Mouse (Mus musculus): ENCODE results near the gene Syt8. TPM values are rescaled to one million over a fixed set of nuclear protein-coding genes. Genes with fewer than 3 reads are reported as not detected.

The Syt8 gene
- total RNA-seq, 2 experiments from 2014 or later: not detected

DNA sequence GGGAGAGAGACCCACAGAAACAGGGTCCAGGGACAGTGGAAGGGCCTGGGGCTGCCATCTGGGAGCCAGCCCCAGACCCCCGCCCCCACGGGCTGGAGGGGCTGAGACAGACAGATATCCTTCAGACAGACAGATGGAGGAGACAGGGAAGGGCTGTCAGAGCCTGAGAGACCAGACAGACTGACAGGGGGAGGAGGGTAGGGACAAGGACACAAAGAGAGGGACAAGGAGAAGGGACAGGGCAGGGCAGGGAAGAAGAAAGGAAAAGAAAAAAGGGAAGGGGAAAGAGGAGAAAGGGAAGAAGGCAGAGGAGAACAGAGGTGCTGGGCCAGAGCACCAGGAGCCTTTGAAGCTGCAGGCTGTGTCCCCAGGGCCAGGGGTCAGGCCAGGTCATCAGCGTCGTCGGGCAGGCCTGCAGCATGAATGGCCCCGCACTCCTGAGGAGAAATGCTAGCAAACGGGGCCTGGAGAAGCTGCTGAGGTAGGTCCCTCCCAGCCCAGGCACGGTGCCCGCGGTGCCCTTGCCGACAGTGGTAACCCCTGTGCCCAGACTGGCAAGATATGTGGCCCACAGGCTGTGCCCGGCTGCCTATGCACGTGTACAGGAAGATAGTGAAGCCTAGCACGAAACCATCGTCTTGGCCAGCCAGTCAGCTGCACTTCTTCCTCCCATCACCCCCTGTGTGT is 37.4 kb downstream of the Syt8 start:
- intact Hi-C loops (cut with DNase I): no loop called here
- DNase-seq: peak; percentile 56 to 59

DNA sequence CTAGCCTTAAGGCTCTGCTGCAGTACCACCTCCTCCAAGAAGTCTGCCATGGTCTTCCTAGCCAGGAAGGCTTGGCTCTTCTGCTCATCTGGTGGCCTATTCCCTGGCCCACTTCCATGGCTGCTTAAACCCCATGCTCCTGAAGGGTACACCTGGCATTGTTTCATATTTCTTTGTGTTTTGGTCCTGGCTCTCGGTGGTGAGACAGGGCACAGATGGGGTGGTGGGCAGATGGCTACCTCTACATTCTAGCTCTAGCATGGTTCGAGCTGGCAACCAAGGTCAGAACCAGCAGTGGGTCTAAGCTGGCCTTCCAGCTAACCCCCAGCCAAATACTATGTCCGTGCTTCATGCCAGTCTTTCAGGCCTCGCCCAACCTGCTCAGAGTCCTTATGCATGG is 38.3 kb downstream of the Syt8 start:
- DNase-seq: peak; percentile 1 to 7
- intact Hi-C loops (cut with DNase I): no loop called here

DNA sequence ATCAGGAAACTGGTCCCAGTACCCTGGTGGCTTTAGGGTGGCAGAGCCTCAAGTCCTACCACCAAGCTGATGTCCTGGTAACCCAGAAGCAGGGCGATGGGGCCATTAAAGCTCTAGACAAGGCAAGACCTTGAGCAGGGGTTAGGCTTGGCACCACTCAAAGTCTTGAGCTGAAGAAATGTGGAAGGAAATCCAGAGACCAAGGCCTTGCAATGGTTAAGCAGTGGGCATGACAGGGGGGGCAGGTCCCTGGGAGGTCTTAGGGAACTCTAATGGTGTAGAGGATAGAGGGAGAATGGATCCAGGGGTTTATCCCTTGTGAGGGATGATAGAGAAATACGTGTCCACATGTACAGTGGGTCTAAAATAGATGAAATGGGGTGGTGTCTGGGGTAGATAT is 38.8 kb downstream of the Syt8 start:
- intact Hi-C loops (cut with DNase I): no loop called here
- DNase-seq: peak in 1 of 2 experiments; percentile 3

DNA sequence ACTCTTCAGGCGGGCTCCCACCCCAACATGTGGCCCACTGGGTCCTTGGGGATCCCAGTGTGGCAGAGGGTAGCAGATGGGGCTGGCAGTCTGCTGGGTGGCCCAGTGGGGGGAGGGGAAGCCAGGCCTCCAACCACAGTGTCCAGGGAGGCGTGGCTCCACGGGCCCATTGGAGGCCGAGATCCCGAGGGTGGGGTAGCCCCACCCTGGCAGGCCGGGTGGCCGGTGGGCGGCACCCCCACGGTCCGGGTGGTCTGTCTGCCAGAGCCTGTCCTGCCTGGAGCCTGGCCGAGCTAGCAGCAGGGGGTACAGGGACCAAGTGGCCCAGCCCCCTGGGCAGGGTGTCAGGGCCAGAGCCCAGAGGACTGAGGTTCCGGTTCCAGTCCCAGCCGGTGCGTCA is 40.1 kb downstream of the Syt8 start:
- DNase-seq: peak; percentile 65 to 73
- intact Hi-C loops (cut with DNase I): no loop called here

DNA sequence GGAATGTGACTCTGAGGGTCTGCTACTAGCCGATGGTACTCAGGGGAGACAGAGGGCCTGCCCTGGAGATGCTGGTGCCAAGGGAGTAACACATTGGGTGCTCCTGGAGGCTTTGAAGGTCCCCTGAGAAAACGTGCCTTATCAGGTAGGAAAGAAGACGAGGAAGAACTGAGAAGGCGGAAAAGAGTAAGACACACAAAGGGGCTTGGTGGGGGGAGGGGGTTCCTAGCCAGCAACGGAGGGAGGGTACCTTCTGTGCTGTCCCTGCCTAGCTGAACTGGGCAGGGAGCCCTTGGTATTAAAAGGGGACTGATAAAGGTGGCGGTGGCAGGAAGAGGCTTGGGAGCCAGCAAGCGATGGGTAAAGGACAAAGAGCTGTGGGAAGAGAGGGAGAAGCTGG is 41.0 kb downstream of the Syt8 start:
- intact Hi-C loops (cut with DNase I): no loop called here
- DNase-seq: peak in 1 of 2 experiments; percentile 24

DNA sequence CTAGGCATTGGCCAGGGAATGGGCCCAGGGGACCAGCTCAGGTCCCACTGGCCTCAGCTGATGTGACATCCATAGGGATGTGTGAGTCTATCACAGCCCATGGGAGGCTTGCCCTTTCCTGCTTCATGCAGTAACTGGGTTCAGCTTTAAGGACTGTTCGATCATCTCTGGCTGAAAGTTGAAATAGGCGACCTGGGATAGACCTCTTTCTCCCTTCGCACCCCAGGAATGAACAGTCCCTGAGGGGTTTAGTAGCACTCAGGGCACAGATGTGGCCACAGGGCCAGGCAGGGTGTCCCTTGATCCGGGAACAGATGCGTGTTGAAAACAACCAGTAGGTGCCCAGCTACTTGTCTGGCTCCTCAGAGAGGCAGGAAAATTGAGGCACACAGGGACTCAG is 41.6 kb downstream of the Syt8 start:
- no peak for DNase-seq
- intact Hi-C loops (cut with DNase I): no loop called here

DNA sequence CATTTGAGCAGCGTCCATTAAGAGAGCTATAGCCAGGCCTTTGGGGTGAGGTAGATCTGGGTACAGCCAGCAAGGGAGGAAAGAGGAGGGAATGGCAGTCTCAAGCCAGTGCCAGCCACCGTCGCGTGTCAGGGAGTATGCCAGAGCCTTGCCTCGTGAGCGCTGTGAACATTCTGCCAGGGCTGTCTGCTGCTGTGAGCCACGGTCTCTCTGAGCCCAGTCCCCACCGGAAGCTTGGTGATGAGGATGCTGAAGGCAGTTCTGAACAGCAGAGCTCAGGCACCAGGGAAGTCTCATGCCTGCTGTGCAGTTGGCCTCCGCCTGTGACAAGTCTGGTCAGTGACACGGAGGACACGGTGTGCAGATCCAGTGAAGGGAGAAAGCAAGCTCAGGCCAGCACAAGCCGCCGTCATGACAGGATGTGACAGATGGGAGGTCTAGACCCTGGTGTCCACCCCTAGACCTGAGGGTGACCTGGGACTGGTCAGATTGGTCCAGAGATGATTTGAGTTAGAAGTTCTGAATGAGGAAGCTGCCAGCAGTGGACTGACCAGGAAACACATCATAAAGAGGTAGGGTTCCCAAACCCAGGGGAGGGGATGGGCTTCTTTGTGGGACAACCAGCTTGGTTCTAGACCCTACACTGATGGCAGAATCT is 42.3 kb downstream of the Syt8 start:
- DNase-seq: peak in 1 of 2 experiments; percentile 55
- intact Hi-C loops (cut with DNase I): no loop called here

DNA sequence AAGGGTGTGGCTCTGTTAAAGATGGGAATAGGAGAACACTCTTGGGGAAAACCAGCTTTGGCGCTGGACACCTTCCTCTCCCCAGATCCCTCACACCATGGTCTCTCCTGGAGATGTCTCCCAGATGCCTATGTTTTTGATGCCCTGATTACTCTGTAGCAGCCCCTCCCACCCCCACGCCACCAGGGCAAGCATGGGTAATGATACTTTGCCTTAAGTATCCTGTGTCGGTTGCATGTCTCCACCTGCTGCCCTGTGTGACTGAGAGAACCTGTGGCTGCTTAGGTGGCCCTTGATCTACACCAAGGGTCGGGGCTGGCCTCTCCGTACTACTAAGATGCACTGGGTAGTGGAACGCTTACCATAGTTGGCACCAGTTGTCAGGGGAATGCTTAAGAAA is 43.4 kb downstream of the Syt8 start:
- no peak for DNase-seq
- intact Hi-C loops (cut with DNase I): no loop called here

DNA sequence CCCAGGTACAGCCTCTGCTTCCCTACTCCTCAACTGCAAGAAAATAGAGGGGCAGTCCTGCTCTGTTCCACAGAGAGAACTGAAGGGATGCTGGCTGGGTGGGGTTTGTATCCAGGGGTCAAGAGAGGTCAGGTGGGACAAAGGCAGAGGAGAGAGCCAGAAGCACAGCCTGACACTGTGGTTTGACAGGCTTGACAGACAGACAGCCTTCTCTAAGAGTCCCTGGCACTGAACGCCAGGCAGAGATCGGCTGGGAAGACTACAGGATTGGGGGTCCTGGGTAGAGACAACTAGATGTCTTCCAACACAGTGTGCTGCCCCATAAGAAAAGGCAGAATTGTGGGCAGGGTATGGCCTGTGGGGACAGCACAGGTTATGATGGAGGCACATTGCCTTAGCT is 43.9 kb downstream of the Syt8 start:
- DNase-seq: no peak
- intact Hi-C loops (cut with DNase I): no loop called here

DNA sequence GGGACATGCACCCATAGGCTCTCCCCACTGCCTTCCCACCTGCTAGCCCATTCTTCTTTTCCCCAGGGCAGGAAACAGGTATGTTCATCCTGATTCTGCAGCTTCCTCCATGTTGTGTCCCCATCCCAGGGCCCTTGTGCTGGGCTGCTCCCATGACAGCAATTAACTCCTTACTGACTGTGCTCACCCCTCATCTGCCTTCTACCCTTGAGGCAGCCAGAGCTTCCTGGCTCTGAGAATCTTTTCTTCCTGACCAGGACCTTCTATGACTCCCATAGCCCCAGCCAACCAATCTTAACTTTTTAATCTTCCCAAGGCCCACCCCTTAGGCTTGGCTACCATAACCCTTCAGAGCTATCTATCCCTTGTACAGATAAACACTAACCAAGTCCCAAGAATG is 44.7 kb downstream of the Syt8 start:
- no peak for DNase-seq
- intact Hi-C loops (cut with DNase I): no loop called here

DNA sequence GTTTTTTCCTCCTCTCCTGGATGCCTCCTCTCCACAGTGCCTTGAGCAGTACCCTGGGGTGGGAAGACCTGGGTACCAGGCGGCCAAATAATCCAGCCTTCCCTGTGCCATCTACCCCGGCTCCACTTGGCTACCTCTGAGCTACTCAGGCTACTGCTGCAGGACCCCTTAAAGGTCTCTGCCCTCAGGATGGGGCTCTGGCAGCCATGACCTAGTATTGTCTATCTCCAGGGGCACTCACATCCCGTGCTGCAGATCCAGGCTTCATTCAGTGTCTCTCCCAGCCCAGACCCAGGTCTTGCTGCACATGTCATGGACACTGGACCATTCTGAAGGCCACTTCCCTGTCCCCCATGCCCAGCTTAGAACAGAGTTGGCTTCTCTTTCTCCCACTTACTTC is 45.2 kb downstream of the Syt8 start:
- no peak for DNase-seq
- intact Hi-C loops (cut with DNase I): no loop called here

DNA sequence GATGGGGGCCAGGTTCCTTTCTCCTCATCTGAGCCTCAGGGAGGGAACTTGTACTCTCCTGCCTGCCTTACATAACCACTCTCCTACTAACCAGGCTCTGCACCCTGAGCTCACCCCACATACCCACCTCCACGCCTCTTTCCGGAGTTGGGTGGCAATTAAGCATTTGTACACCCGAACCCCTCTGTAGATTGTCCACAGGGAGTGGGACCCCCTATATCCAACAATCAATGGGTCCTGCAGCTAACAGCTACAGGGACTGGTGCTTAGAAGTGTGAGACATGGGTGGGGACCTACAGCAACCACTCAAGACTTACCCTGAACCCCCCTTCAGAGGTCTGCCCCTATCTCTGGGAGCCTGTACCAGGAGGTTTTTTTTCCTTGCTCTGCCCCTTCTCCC is 46.0 kb downstream of the Syt8 start:
- intact Hi-C loops (cut with DNase I): loop anchor here (1.0 kb wide), 1 partner anchor 100 kb away; no protein-coding TSS in a partner anchor
- DNase-seq: no peak

DNA sequence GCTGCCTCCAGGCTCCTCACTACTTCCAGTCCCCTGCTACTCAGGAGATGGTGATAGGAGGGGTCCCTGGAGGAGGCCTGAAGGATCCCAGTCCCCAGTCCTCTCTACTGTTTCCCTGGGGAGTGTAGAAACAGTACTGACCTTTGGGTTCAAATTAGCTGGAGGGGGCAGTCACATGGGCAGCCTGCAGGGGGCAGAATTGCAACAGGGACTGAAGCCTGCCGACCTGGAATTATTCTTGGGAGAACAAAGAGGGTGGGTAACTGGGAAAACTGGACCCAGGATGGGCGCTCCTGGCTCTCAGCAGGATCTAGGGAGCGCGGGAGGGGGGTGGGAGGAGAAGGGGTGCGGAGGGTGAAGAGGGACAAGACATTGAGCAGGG is 46.5 kb downstream of the Syt8 start:
- peak; percentile 76 to 78 for DNase-seq
- intact Hi-C loops (cut with DNase I): loop anchor here (1.0 kb wide), 1 partner anchor 99 kb away; no protein-coding TSS in a partner anchor

DNA sequence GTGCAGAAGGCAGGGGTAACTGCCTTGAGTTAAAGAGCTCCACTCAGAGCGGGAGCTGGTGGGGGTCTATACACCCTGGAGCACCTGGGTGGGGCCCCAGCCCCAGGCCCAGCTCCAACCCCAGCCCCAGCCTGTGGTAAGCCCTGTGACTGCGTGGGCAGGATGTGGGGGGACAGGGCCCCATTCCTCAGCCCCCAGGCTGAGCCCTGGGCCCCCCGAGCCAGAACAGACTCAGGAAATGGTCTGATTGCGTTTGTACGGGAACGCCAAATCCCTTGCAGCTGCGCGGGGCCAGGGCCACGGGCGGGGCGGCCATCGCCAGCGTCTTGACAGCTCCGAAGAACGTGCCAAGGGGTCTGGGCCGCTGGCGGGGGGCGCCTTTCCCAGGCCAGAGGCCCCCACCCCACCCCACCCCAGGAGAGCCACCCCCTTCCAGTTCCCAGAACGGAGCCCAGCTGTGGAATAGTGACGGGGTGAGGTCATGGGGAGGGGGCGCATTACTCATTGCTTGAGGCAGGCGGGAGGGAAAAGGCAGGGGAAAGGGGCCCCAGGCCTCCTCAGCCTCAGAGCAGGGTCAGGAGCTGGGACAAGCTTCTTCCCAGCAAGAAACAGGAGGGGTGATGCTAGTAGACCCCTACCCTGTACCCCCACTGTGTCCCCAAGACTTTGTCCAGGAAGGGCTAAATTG is 47.1 kb downstream of the Syt8 start:
- peak; percentile 62 to 80 for DNase-seq
- intact Hi-C loops (cut with DNase I): loop anchor here (1.0 kb wide), 1 partner anchor 99 kb away; no protein-coding TSS in a partner anchor

DNA sequence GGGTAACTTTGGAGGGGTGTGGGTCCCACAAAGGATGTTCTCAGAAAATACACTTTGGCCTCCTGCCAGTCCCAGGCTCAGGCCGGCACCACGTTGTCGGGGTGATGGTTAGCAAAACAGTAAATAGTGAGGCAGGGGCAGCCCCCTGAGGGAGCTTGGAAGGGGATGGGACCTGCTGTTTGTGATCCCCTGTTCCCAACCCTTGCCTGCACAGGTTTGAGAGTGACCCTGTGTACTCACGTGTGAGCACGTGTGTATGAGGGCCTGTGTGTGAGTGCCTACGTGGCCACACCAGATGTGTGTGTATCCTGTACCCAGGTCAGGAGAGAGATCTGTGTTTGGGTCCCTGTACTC is 47.6 kb downstream of the Syt8 start:
- peak in 1 of 2 experiments; percentile 41 for DNase-seq

DNA sequence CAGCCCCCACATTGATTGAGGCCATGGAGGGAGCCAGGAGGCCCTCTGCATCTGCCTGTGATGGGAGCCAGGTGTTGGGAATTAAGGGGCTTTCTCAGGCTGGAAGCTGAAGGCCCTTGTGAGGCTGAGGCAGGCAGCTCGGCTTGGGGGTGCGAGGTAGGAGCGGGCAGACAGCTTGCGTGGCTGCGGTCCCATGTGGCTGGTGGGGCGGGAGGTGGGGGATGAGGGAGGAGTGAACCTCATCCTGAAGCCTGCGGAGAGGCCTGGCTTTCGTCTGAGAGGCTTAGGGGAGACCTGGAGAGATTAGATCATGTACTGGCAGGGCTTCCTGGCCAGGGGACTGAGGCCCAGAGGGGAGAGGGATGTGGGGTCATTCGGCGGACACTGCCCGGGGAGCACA is 48.5 kb downstream of the Syt8 start:
- DNase-seq: peak in 1 of 2 experiments; percentile 40

More for the DNA sequence above, 47.6 kb downstream of the Syt8 start:
- intact Hi-C loops (cut with DNase I): no loop called here

DNA sequence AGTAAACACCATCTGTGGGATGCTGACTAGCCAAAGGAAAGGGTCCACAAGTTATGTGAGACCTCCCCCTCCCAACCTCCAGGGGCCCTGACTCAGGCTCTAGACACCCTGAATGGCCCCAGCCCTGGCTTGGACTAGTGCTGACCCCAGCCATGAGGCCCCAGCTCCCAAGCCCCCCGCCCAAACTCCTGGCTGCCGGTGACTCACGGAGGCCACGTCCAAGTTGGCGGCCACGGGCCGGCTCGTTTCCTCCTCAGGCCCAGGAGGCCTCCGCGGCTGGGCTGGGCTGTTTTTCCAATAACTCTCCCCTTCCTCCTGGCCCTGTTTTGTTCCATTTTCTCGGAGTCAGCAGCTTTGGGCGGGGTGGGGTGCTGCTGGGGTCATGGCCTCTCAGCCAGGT is 50.1 kb downstream of the Syt8 start:
- intact Hi-C loops (cut with DNase I): no loop called here
- peak; percentile 70 to 71 for DNase-seq

More for the DNA sequence above, 48.5 kb downstream of the Syt8 start:
- intact Hi-C loops (cut with DNase I): no loop called here

DNA sequence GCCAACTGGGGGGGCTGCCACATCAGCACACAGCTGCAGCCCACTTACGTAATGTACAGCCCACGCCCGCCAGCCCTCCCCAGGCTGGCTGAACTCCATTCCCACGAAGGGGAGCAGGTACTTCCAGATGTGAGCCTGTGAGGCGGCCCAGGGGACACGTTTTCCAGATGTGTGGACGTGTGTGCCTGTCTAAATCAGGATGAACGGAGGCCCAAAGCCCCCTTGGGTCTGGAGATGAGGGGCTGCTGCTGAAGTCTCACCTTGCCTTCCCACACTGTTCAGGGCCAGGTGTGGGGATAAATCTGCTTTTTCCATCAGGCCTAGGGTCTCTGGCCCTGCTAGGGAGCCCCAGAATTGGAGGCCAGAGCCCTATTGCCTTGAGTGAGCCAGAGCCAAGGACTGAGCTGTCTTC is 52.1 kb downstream of the Syt8 start:
- DNase-seq: no peak
- intact Hi-C loops (cut with DNase I): no loop called here

DNA sequence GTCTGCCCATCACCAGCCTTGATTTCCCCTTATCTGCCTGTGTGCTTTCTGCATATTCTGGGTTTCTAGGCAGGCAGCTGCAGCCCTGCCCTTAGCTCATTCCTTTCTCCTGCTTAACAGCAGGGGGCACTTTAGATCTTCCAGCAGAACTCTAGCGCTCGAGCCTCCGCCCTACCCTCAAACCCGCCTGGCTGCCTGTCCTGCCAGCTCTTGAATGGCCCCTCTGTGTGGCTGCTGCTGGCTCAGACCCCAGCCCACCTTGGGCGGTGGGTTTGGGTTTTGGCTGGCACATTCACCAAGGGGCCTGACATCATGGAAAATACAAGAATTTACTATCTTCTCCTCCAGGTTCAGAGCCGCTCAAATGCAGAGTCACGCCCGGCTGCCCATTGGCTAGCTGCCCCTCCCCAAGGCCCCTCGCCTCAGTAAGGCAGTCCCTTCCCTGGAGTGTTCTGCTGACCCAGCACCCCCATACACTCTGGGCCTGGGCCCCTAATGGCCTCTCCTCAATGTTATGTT is 52.8 kb downstream of the Syt8 start:
- no peak for DNase-seq
- intact Hi-C loops (cut with DNase I): no loop called here

DNA sequence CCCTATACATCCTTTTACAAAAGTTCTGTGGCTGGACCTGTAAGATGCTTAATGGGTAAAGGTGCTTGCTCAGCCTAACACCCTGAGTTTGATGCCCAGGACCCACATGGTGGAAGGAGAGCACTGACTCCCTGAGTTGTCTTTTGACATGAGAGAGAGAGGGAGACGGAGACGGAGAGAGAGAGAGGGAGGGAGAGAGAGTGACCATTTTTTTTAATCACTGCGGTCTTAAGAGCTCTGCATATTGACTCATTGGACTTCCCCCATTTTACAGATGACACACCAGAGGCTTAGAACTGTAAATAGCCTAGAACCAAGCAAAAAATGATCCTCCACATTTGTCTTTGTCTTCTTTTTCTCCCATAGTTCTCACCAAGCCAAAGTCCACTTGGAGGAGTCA is 53.4 kb downstream of the Syt8 start:
- DNase-seq: no peak
- intact Hi-C loops (cut with DNase I): no loop called here

All from heart, postnatal 36 days (tissue).